Mouse (Mus musculus) hindbrain, embryonic 14.5 days (tissue): ENCODE results near the gene Ppp4r4. TPM values are rescaled to one million over a fixed set of nuclear protein-coding genes. Genes with fewer than 3 reads are reported as not detected.

Experiments
- ATAC-seq: fragments of 200-750 bp; cut with Nextera tagmentation; 2 replicates; pipeline ENCODE4 v1.8.0; 2017; ENCODE audit warnings: moderate number of reproducible peaks, mild to moderate bottlenecking, moderate TSS enrichment, moderate library complexity; ENCODE audit not compliant: low FRiP score
- DNase-seq: peaks from one replicate; pipeline ENCODE4 v3.0.0-alpha.2; 2015; ENCODE audit warnings: low spot score
- H3K27ac ChIP-seq: fragments of 300-500 bp; sonication (generic); 2 replicates; pipeline ENCODE4 v1.5.1; 2014; ENCODE audit warnings: mild to moderate bottlenecking, moderate library complexity
- H3K27me3 ChIP-seq: fragments of 300-500 bp; sonication (generic); 2 replicates; pipeline ENCODE4 v1.6.1; 2014; ENCODE audit warnings: mild to moderate bottlenecking, low read length, mixed read lengths; ENCODE audit not compliant: control insufficient read depth, insufficient read depth
- H3K36me3 ChIP-seq: fragments of 300-500 bp; sonication (generic); replicated peaks from 2 replicates; pipeline ENCODE4 v1.6.1; 2014; ENCODE audit not compliant: control insufficient read depth, insufficient read depth
- H3K4me1 ChIP-seq: fragments of 300-500 bp; sonication (generic); replicated peaks from 2 replicates; pipeline ENCODE4 v1.6.1; 2014; ENCODE audit warnings: antibody characterized with exemption, low read length, mixed read lengths; ENCODE audit not compliant: control insufficient read depth, insufficient read depth
- H3K4me2 ChIP-seq: fragments of 300-500 bp; sonication (generic); replicated peaks from 2 replicates; pipeline ENCODE4 v1.6.1; 2014; ENCODE audit warnings: mild to moderate bottlenecking, moderate library complexity
- H3K4me3 ChIP-seq: fragments of 300-500 bp; sonication (generic); replicated peaks from 2 replicates; pipeline ENCODE4 v1.5.1; 2014; ENCODE audit warnings: mild to moderate bottlenecking, low read length
- H3K9ac ChIP-seq: fragments of 300-500 bp; sonication (generic); 2 replicates; pipeline ENCODE4 v1.6.1; 2014
- H3K9me3 ChIP-seq: fragments of 300-500 bp; sonication (generic); 2 replicates; pipeline ENCODE4 v1.6.1; 2016; ENCODE audit warnings: low read length; ENCODE audit not compliant: control insufficient read depth
- WGBS: fragments of 180-500 bp; shearing (Covaris S2); extraction: QIAGEN DNeasy Blood & Tissue Kit; methylation state at CpG from one replicate; pipeline ENCODE4 v1.1.7; 2014; 5-methylcytosine and 5-hydroxymethylcytosine counted together
- polyA plus RNA-seq: library from polyadenylated mRNA; unstranded; fragments of >200 nt; fragmentation: Nextera tagmentation; extraction: Ambion mirVana; gene quantifications from 2 replicates; pipeline ENCODE4 v1.2.1, GENCODE M21; 2014

Ppp4r4 gene
- polyA plus RNA-seq, 1 experiment from 2014 or later: 3.8 TPM

DNA sequence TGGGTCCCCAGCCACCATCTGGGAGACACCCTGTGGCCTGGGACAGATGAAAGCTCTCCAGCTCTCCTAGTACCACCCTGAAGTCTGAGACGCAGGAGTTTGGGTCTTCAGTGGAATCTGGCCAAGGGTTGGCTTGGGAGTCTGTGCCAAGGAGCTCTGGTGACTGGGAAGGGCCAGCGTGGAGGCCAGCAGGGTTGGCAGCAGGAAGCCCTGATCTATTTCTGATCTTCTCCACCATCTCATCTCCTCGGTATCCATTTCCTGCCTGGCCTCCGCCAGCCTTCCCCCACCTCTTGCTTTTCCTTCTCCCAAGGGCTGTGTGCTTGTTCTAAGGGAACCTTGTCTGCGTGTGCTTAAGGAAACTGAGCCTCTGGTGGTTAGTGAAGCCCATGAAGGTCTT is 33.3 kb upstream of the Ppp4r4 start:
- H3K9ac ChIP-seq: no peak overlapping the region
- H3K27me3 ChIP-seq: no peaks in the 10 kb centered on the region
- no peak overlapping the region for H3K27ac ChIP-seq
- no peaks in the 10 kb centered on the region for H3K36me3 ChIP-seq
- no peak for ATAC-seq
- no peaks in the 10 kb centered on the region for H3K9me3 ChIP-seq
- 82% methylated on average over 5 of the region's 5 CpGs for WGBS
- DNase-seq: no peak
- H3K4me1 ChIP-seq: no peaks in the 10 kb centered on the region
- no peak overlapping the region for H3K4me3 ChIP-seq
- H3K4me2 ChIP-seq: no peak overlapping the region

DNA sequence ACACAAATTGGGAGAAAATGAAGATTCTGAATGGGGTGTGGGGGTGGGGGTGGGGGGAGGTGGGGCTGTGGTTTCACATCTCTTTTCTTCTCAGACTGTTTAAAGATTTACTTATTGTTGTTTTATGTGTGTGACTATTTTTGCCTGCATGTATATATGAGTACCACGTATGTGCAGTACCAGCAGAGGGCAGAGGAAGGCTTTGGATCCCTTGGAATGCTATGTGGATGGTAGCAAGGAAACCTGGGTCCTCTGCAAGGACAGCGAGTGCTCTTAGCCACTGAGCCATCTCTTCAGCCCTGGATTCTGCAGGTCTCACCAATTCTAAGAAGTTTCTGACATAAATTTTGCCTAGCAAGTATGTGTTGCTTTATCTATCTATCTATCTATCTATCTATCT is 32.8 kb upstream of the Ppp4r4 start:
- H3K27ac ChIP-seq: no peak overlapping the region
- no peaks in the 10 kb centered on the region for H3K27me3 ChIP-seq
- no peak overlapping the region for H3K4me3 ChIP-seq
- DNase-seq (no peak), ATAC-seq (no peak)
- H3K36me3 ChIP-seq: no peaks in the 10 kb centered on the region
- no peak overlapping the region for H3K4me2 ChIP-seq
- no peaks in the 10 kb centered on the region for H3K9me3 ChIP-seq
- H3K4me1 ChIP-seq: no peaks in the 10 kb centered on the region
- H3K9ac ChIP-seq: no peak overlapping the region
- 81% methylated on average over 2 of the region's 2 CpGs for WGBS

DNA sequence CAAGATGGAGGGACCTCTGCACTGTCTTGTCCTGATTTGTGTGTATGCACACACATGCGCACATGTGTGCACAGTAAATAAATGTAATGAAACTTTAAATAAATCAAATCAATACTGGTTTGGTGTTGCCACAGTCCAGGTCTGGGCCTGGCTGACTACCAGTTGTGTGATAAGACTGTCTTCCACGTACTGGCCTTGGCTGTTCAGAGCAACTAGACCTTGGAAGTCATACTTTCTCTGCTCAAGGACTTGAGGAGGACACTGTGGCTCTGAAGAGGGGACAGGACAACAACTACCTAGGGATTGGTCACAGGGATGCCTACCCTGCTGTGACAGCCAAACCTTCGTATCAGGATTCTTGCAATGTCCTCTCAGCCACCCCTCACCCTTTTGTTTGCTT is 28.8 kb upstream of the Ppp4r4 start:
- no peak overlapping the region for H3K4me2 ChIP-seq
- DNase-seq (no peak), ATAC-seq (no peak)
- 84% methylated on average over 3 of the region's 3 CpGs for WGBS
- H3K27me3 ChIP-seq: no peaks in the 10 kb centered on the region
- no peak overlapping the region for H3K4me3 ChIP-seq
- H3K9ac ChIP-seq: no peak overlapping the region
- H3K4me1 ChIP-seq: no peaks in the 10 kb centered on the region
- no peaks in the 10 kb centered on the region for H3K9me3 ChIP-seq
- H3K36me3 ChIP-seq: no peaks in the 10 kb centered on the region
- H3K27ac ChIP-seq: no peak overlapping the region

DNA sequence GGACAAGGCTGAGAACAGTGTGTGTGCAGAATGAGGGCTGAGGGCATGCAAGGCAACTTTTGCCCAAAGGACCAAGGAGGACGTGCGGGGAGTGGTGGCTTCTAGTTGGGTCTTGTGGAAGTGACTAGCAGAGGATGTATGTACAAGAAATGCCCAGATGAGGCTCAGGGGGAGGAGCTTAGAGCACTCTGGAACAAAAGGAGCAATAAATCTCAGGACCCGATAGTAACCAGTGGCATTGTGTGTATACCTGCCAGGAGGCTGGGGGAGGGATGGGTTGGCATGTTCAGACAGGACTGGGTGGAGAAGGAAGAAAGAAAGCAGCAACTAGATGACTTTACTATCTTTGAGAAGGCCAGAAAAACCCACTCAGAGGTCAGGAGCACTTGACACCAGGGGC is 27.7 kb upstream of the Ppp4r4 start:
- Histone ChIP-seq H3K9ac (no peak overlapping the region), H3K36me3 (no peaks in the 10 kb centered on the region), H3K4me2 (no peak overlapping the region), H3K27ac (no peak overlapping the region), H3K4me3 (no peak overlapping the region), H3K4me1 (no peaks in the 10 kb centered on the region), H3K9me3 (no peaks in the 10 kb centered on the region), H3K27me3 (no peaks in the 10 kb centered on the region)
- 84% methylated on average over 3 of the region's 3 CpGs for WGBS
- ATAC-seq (no peak), DNase-seq (no peak)

DNA sequence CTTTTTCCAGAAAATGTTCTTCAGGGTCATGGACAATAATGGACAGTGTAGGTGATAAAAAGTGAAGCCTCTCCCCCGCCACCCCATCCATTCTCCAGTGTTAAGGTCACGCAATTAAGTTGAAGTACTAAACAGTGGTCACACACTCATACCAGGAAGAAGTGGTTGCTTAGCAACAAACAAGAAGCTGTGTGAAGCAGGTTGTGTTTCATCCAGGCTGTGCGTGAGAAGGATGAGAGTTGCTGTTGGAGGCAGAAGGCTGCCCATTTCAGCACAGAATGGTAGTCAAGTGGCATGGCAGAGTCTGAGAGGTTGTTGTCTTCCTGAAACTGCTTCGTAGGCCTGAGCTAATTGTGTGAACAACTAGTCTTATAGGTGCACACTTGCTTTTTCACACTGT is 23.7 kb upstream of the Ppp4r4 start:
- WGBS: 46% methylated on average over 4 of the region's 4 CpGs
- H3K9me3 ChIP-seq: no peaks in the 10 kb centered on the region

DNA sequence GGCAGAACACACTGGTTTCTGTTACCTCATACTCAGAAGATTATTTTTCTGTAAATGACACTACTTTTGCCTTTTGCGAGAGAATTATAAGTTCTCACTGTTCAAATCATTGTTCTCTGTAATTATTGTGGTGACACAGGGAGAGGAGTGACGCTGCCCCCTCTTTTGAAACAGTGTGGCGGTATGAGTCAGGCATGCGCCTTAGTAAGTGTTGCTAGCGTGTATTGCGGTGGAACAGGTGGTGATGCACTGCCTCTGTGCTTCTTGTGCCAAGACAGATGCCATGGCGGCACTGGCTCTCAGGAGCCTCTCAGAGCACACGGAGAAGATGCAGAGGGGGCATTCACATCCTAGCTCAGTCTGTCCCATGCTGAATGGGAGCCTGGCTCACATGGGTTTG is 22.2 kb upstream of the Ppp4r4 start:
- no peak for ATAC-seq
- H3K4me2 ChIP-seq: no peak overlapping the region

More for the DNA sequence above, 23.7 kb upstream of the Ppp4r4 start:
- no peak overlapping the region for H3K9ac ChIP-seq
- no peak for ATAC-seq
- no peak overlapping the region for H3K27ac ChIP-seq
- H3K4me3 ChIP-seq: no peak overlapping the region
- DNase-seq: no peak
- H3K4me1 ChIP-seq: no peaks in the 10 kb centered on the region
- H3K4me2 ChIP-seq: no peak overlapping the region
- no peaks in the 10 kb centered on the region for H3K36me3 ChIP-seq
- H3K27me3 ChIP-seq: no peaks in the 10 kb centered on the region

DNA sequence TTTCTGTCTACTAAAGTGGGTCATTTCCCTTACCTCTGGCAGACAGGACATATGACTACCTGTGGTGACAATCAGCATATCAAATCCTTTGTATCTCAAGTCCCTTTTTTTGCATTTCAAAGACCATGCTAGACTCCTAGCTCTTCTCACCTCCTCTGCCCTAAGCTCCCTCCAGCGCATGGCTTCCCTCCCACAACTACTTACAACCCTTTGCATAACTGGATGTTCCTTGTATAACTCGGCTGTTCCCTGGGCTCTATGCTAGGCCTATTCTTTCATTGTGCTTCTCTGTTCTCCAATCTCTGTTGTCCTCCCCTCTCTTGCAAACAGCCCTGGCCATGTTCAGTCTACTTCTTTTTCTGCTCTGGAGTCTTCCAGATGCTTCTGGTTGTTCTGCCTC is 20.5 kb upstream of the Ppp4r4 start:
- no peaks in the 10 kb centered on the region for H3K27me3 ChIP-seq
- H3K36me3 ChIP-seq: no peaks in the 10 kb centered on the region
- H3K4me3 ChIP-seq: no peak overlapping the region
- H3K9me3 ChIP-seq: no peaks in the 10 kb centered on the region
- ATAC-seq: no peak
- no peak overlapping the region for H3K9ac ChIP-seq
- no peak overlapping the region for H3K4me2 ChIP-seq
- H3K27ac ChIP-seq: no peak overlapping the region
- DNase-seq: no peak
- no peaks in the 10 kb centered on the region for H3K4me1 ChIP-seq
- WGBS: 50% methylated on average over 2 of the region's 2 CpGs

More for the DNA sequence above, 22.2 kb upstream of the Ppp4r4 start:
- no peaks in the 10 kb centered on the region for H3K9me3 ChIP-seq
- H3K36me3 ChIP-seq: no peaks in the 10 kb centered on the region
- H3K4me3 ChIP-seq: no peak overlapping the region
- no peaks in the 10 kb centered on the region for H3K27me3 ChIP-seq
- no peak overlapping the region for H3K9ac ChIP-seq
- 90% methylated on average over 8 of the region's 8 CpGs for WGBS
- no peaks in the 10 kb centered on the region for H3K4me1 ChIP-seq
- no peak for DNase-seq
- no peak overlapping the region for H3K27ac ChIP-seq

DNA sequence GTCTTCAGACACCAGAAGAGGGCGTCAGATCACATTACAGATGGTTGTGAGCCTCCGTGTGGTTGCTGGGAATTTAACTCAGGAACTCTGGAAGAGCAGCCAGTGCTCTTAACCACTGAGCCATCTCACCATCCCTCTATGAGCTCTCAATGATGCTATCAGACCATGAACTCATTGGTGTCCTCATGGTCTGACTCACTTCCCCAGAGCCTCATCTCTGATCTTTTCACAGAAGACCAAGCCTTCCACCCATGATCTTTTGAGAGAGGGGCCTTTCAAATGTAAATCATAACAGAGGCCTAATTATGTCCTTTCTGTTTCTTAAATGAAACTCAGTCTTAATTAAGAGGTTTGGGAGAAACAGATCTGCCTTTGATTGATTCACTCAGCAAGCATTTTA is 19.0 kb upstream of the Ppp4r4 start:
- Histone ChIP-seq H3K9me3 (no peaks in the 10 kb centered on the region), H3K27ac (no peak overlapping the region), H3K9ac (no peak overlapping the region), H3K36me3 (no peaks in the 10 kb centered on the region), H3K4me1 (no peaks in the 10 kb centered on the region), H3K4me2 (no peak overlapping the region), H3K4me3 (no peak overlapping the region), H3K27me3 (no peaks in the 10 kb centered on the region)
- WGBS: 77% methylated on average over 2 of the region's 2 CpGs
- ATAC-seq: no peak; the same call in 1 of the 2 replicates
- no peak for DNase-seq

DNA sequence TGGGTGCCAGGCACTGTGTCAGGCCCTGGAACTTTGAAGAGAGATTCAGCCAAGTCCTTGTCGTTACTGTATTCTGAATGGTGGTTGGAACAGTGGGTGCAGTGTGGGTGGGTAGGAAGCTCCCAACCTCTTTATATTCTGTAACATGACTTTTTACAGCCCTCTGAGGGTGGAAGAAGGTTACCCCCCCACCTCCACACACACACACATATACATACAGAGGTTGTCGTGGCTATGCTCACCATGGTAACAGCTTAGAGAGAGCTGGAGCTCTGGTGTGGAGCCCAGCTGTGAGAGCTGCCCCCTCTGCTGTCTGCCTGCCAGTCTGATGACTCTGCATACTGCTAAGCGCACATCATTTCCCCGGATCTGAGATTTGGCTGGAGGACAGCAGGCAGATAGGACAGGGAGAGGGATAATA is 18.6 kb upstream of the Ppp4r4 start:
- DNase-seq (peak; percentile 43), ATAC-seq (peak; percentile 89)
- no peak overlapping the region for H3K27ac ChIP-seq
- no peak overlapping the region for H3K9ac ChIP-seq
- H3K27me3 ChIP-seq: no peaks in the 10 kb centered on the region
- H3K4me3 ChIP-seq: no peak overlapping the region
- no peaks in the 10 kb centered on the region for H3K9me3 ChIP-seq
- no peak overlapping the region for H3K4me2 ChIP-seq
- WGBS: 17% methylated on average over 4 of the region's 4 CpGs
- H3K36me3 ChIP-seq: no peaks in the 10 kb centered on the region
- H3K4me1 ChIP-seq: no peaks in the 10 kb centered on the region

DNA sequence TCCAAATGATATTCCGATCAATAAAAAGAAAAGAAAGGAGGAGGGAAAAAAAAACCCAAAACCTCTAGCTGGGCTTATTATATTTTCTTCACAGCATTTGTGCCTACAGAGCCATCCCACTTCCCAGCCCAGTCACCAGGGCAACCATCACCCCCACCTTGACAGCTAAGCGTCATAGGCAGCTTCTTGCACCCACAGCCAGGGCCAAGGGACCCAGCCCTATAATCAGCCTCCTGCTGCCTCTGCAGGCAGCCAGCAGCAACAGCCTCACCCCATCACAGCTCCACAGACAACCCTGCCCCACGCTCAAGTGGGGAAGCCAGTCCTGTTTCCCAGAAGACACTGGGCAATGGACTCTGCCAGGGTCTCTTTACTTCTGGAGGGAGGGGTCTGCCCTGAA is 17.7 kb upstream of the Ppp4r4 start:
- DNase-seq (no peak), ATAC-seq (no peak)
- Histone ChIP-seq H3K4me3 (no peak overlapping the region), H3K4me1 (no peaks in the 10 kb centered on the region), H3K9me3 (no peaks in the 10 kb centered on the region), H3K36me3 (no peaks in the 10 kb centered on the region), H3K9ac (no peak overlapping the region), H3K27me3 (no peaks in the 10 kb centered on the region), H3K4me2 (no peak overlapping the region), H3K27ac (no peak overlapping the region)
- WGBS: 60% methylated on average over 3 of the region's 3 CpGs
